ENCODE assay signal across 8 mouse cellular contexts in the genomic region with DNA sequence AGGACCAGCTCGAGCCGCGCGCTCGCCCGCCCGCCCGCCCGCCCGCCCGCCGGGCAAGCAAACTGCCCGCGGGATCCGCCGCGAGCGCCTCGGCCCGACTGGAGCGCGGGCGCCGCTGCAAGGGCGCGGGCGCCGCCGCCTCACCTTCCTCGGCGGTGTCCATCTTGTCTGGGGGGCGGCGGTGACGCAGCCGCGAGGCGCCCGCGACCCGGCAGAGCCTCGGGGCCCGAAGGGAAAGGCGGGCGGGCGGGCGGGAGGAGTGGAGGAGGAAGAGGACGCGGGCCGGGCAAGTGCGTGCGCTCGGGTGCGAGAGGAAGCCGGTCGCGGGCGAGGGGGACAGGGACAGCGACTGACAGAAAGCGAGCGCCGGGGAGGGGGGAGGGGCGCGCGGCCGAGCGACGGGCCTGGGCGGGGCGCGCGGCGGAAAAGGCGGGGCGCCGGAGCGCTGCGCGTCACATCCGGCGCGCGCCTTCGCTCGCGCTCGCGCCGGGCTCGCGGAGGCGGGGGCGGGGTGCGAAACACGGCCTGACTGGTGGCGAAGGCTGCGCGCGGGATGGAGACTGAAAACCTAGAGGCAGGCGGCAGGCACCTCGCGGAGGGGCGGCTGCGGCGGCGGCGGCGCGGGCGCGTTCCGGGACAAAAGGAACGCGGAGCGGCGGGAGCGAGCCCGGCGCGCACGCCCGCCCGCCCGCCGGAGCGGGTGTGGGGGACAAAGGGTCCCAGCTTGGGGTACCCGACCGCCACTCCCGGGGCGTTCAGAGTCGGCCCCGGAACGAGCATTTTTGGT. TPM values are rescaled to one million over a fixed set of nuclear protein-coding genes. Genes with fewer than 3 reads are reported as not detected.
DNase-seq lines count a peak whose midpoint lies in the region; ATAC-seq lines count a peak whose summit lies in the region.

A gene (minus strand): TSS at position 395 of the 787 bp plus-strand sequence.

- peak; percentile 94 for ATAC-seq in hindbrain, embryonic 15.5 days (ENCODE audit: low FRiP score, low read depth)

- DNase-seq in T-cell, adult 2 months (ENCODE audit: low spot score), result peak; percentile 91
- peak; percentile 90 to 94 for DNase-seq in cerebellum, postnatal 36 days
- DNase-seq in gastrocnemius, adult 18-20 months (ENCODE audit: low spot score), result peak; percentile 82
- DNase-seq in left cerebral cortex, adult 11 months (ENCODE audit: low spot score), result peak; percentile 90
- peak; percentile 93 for DNase-seq in lung, postnatal 36 days
- DNase-seq in retina, embryonic 14.5 days (ENCODE audit: low spot score), result peak; percentile 93
- DNase-seq in thymus, postnatal 36 days, result peak; percentile 91 to 93

- H3K4me3 ChIP-seq in hindbrain, embryonic 15.5 days, result peak within 1 kb of the TSS; percentile 98

- peaks cover 33% of the 10 kb centered on the region for H3K4me1 ChIP-seq in hindbrain, embryonic 15.5 days (replicated peaks)

- H3K9ac ChIP-seq in hindbrain, embryonic 15.5 days, result peak within 1 kb of the TSS; percentile 90

- WGBS in hindbrain, embryonic 15.5 days, result under 1% methylated on average over 83 of the region's 132 CpGs

- H3K36me3 ChIP-seq in hindbrain, embryonic 15.5 days, result no peaks in the 10 kb centered on the region

- peak within 1 kb of the TSS; percentile 99 for H3K27ac ChIP-seq in hindbrain, embryonic 15.5 days (replicated peaks)

- H3K4me2 ChIP-seq in hindbrain, embryonic 15.5 days, result peak within 1 kb of the TSS; percentile 67

- no peaks in the 10 kb centered on the region for H3K27me3 ChIP-seq in hindbrain, embryonic 15.5 days

- no peaks in the 10 kb centered on the region for H3K9me3 ChIP-seq in hindbrain, embryonic 15.5 days

RNA-seq across cellular contexts. Expression of the gene that starts here (rescaled TPM):
- 100 to 1,000 TPM; 135 to 145 TPM for total RNA-seq in gastrocnemius, adult 18-20 months (2021)
- 75.4 and 75.5 TPM in 2 replicates for polyA plus RNA-seq in hindbrain, embryonic 15.5 days (2015; fragmentation: Nextera tagmentation; extraction: Ambion mirVana)

Comparison
In these comparisons a context has a peak if more than half of its experiments do, and no peak if none do; other contexts are left out.
1. Peak in every context shown above with its lines: DNase-seq, ATAC-seq, H3K4me3 ChIP-seq and H3K27ac ChIP-seq.